ENCODE assay signal across 8 mouse cellular contexts in the genomic region with DNA sequence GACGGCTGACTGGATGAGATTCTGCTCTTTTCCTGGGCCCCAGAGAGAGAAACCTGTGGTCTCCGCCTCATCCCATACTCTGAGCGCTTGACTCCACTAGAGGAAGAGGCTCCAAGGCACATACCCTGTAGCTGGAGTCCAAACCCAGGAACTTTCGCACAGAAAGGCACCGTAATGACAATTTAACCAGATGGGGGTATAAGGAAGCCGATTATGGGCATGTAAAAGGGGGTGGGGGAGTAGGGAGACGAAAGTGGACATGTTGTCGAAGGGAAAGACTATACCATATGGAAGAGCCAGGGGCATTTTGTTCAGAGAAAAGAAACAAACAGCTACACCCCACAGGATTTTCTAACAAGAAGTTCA. TPM values are rescaled to one million over a fixed set of nuclear protein-coding genes. Genes with fewer than 3 reads are reported as not detected.
A peak's percentile ranks its signal among the peaks of the same experiment; 100 is the strongest.
DNase-seq lines count a peak whose midpoint lies in the region; ATAC-seq and TF ChIP-seq lines count a peak whose summit lies in the region.

No protein-coding gene starts in this region.

- peak overlapping the region; percentile 34; the same call in 1 of the 2 replicates for H3K27ac ChIP-seq in lung, embryonic 16.5 days (ENCODE audit: low read length)
- peak overlapping the region; percentile 66 for H3K27ac ChIP-seq in embryonic fibroblast, embryonic 13.5 days (ENCODE audit: insufficient read depth, low read length)
- peak overlapping the region; percentile 81 for H3K27ac ChIP-seq in intestine, postnatal 0 days (ENCODE audit: low read depth, low read length)
- peak overlapping the region; percentile 56; the same call in 1 of the 2 replicates for H3K27ac ChIP-seq in neural tube, embryonic 15.5 days (replicated peaks)

- DNase-seq in lung, postnatal 25 days (ENCODE audit: low spot score) = no peak
- DNase-seq in spleen, postnatal 10 days (ENCODE audit: low spot score in 2 of 2) = no peak
- no peak for DNase-seq in MN1 (ENCODE audit: low spot score)
- DNase-seq in kidney, adult 18-20 months = no peak

- H3K4me3 ChIP-seq in lung, embryonic 16.5 days (ENCODE audit: low read length) = peak overlapping the region; percentile 82
- peak overlapping the region; percentile 95 for H3K4me3 ChIP-seq in embryonic fibroblast, embryonic 13.5 days (ENCODE audit: insufficient read depth, low read length)
- peak overlapping the region; percentile 89 for H3K4me3 ChIP-seq in intestine, postnatal 0 days (ENCODE audit: low read depth, low read length)
- H3K4me3 ChIP-seq in neural tube, embryonic 15.5 days (replicated peaks) = peak overlapping the region; percentile 81

- 10% methylated on average over 8 of the region's 8 CpGs for WGBS in lung, embryonic 16.5 days
- 16% methylated on average over 8 of the region's 8 CpGs for WGBS in intestine, postnatal 0 days
- 4% methylated on average over 8 of the region's 8 CpGs for WGBS in neural tube, embryonic 15.5 days

- peak overlapping the region; percentile 68 for H3K4me2 ChIP-seq in lung, embryonic 16.5 days (ENCODE audit: low read depth, low read length)
- H3K4me2 ChIP-seq in intestine, postnatal 0 days (replicated peaks; ENCODE audit: low read depth) = peak overlapping the region; percentile 87
- peak overlapping the region; percentile 87 for H3K4me2 ChIP-seq in neural tube, embryonic 15.5 days

- H3K9me3 ChIP-seq in lung, embryonic 16.5 days (ENCODE audit: control insufficient read depth, low read length) = no peaks in the 10 kb centered on the region
- no peaks in the 10 kb centered on the region for H3K9me3 ChIP-seq in intestine, postnatal 0 days (ENCODE audit: control insufficient read depth)
- no peaks in the 10 kb centered on the region for H3K9me3 ChIP-seq in neural tube, embryonic 15.5 days (replicated peaks)

- no peaks in the 10 kb centered on the region for H3K27me3 ChIP-seq in lung, embryonic 16.5 days (ENCODE audit: control insufficient read depth, insufficient read depth, low read depth, low read length)
- no peaks in the 10 kb centered on the region for H3K27me3 ChIP-seq in intestine, postnatal 0 days (replicated peaks; ENCODE audit: control insufficient read depth, insufficient read depth, low read length)
- peaks cover 7% of the 10 kb centered on the region; the same call in 1 of the 2 replicates for H3K27me3 ChIP-seq in neural tube, embryonic 15.5 days (replicated peaks)

- ATAC-seq in lung, embryonic 16.5 days (ENCODE audit: low read depth) = no peak
- ATAC-seq in intestine, postnatal 0 days = no peak
- peak; percentile 3; the same call in 1 of the 2 replicates for ATAC-seq in neural tube, embryonic 15.5 days (ENCODE audit: low FRiP score)

- peak overlapping the region; percentile 84 for H3K9ac ChIP-seq in lung, embryonic 16.5 days (ENCODE audit: low read length)
- H3K9ac ChIP-seq in intestine, postnatal 0 days (ENCODE audit: low read depth, low read length) = peak overlapping the region; percentile 87
- peak overlapping the region; percentile 64 for H3K9ac ChIP-seq in neural tube, embryonic 15.5 days (replicated peaks)

- H3K4me1 ChIP-seq in lung, embryonic 16.5 days (replicated peaks; ENCODE audit: control insufficient read depth, insufficient read depth, low read length) = 0 out of 2 replicates have a peak, but pooled peaks cover 2% of the 10 kb centered on the region
- peaks cover 2% of the 10 kb centered on the region; the same call in 1 of the 2 replicates for H3K4me1 ChIP-seq in embryonic fibroblast, embryonic 13.5 days (ENCODE audit: control insufficient read depth, insufficient read depth, low read length)
- 0 out of 2 replicates have a peak, but pooled peaks cover 4% of the 10 kb centered on the region for H3K4me1 ChIP-seq in intestine, postnatal 0 days (replicated peaks; ENCODE audit: control insufficient read depth, insufficient read depth, low read length)
- peaks cover 20% of the 10 kb centered on the region for H3K4me1 ChIP-seq in neural tube, embryonic 15.5 days

- no peak for TF ChIP-seq CTCF in embryonic fibroblast, embryonic 13.5 days (IDR thresholded peaks at IDR 0.05; ENCODE audit: borderline replicate concordance, insufficient read depth, low read length)
- no peak for TF ChIP-seq CTCF in intestine, postnatal 0 days (IDR thresholded peaks at IDR 0.05; ENCODE audit: low read depth)

- no peaks in the 10 kb centered on the region for H3K36me3 ChIP-seq in lung, embryonic 16.5 days (ENCODE audit: control insufficient read depth, insufficient read depth, low read length)
- no peaks in the 10 kb centered on the region for H3K36me3 ChIP-seq in intestine, postnatal 0 days (ENCODE audit: control insufficient read depth, insufficient read depth)
- H3K36me3 ChIP-seq in neural tube, embryonic 15.5 days = no peaks in the 10 kb centered on the region

- no peak for TF ChIP-seq POLR2A in embryonic fibroblast, embryonic 13.5 days (IDR thresholded peaks at IDR 0.05; ENCODE audit: low read depth, low read length)

RNA-seq across cellular contexts. Expression of a gene that starts 2.1 kb away (rescaled TPM):
- 6.7 and 7.5 TPM in 2 replicates for polyA plus RNA-seq in lung, embryonic 16.5 days (2015; fragmentation: Nextera tagmentation; extraction: Ambion mirVana)
- polyA plus RNA-seq in embryonic fibroblast, embryonic 13.5 days (2011; ENCODE audit: insufficient read length, low read depth, missing spikeins) = 67.4 and 80.7 TPM in 2 replicates
- polyA plus RNA-seq in intestine, postnatal 0 days (2015; fragmentation: Nextera tagmentation; extraction: Ambion mirVana) = 3.8 and 4.1 TPM in 2 replicates
- polyA plus RNA-seq in neural tube, embryonic 15.5 days (2015; fragmentation: Nextera tagmentation; extraction: Ambion mirVana) = 2.2 and 4.9 TPM in 2 replicates
